Mouse (Mus musculus): ENCODE data around the gene Anxa11.
A peak's percentile ranks its signal among the peaks of the same experiment; 100 is the strongest.
"Not testable (repeated sequence)": the region's sequence is repeated elsewhere in the genome, so short reads cannot be mapped to it uniquely, and the experiment has no call there.

The Anxa11 gene

DNA sequence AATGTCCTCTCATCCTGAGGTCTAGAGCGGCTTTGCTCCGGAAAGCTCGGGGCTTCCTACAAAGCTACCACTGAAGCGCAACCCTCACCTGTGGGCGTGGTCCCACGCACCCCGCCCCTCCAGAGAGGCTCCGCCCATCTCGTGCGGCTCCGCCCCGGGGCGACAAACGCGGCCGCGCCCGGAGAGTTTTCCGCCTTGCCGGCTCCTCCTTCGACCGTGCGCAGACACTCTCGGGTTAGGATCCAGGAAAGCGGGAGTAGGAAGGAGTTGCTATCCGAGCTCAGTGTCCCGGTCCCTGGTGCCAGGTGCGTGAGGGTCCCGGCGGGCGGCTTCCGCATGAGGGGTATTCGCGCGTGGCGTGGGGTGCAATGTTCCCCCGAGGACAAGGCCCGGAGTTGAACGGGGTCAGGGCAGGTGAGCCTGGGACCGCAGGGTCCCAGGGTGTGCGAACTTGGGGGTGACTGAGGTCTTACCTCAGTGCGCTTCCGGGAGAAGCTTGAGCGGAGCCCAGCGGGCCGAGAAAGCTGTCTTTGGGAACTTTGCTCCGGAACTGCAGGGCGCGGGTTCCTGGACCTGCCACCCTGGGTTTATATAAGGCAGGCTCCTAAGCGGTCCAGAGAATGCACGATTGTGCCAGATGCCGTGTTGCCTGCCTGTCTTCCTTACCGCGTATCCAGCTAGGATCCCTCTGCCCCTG is at the start of gene Anxa11:
Anxa11 (plus strand) TSS at position 166 of the 697 bp plus-strand sequence.
- peak; percentile 86 to 87 for DNase-seq

DNA sequence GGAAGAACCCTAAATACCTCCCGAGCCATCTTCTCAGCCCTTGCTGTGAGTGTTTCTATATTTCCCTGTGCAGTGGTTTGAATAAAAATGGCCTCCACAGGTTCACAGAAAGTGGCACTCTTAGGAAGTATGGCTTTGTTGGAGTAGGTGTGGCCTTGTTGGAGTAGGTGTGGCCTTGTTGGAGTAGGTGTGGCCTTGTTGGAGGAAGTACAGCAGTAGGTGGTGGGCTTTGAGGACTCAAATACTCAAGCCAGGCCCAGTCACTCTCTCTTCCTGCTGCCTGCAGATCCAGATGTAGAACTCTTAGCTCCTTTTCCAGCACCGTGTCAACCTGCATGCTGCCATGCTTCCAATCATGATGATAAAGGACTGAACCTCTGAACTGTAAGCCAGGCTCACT is 47.6 kb upstream of the Anxa11 start:
- no peak for DNase-seq

DNA sequence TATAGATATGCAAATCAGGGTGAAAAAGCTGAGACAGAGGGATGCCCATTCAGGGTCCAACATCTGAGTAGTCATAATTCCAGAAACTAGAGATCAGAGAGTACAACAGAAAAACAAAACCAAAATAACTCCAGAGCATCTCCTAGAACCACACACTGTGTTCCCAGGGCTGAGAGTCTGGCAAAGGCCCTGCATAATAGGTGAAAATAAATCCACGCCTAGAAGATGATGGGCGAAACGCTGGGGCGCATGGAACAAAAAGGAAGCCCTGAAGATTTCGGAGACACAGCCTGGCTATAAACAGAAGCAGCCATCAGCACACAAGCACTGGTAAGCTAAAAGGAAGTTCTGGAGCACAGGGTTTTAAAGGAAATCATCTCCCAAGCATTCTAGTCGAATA is 46.9 kb upstream of the Anxa11 start:
- DNase-seq: no peak

DNA sequence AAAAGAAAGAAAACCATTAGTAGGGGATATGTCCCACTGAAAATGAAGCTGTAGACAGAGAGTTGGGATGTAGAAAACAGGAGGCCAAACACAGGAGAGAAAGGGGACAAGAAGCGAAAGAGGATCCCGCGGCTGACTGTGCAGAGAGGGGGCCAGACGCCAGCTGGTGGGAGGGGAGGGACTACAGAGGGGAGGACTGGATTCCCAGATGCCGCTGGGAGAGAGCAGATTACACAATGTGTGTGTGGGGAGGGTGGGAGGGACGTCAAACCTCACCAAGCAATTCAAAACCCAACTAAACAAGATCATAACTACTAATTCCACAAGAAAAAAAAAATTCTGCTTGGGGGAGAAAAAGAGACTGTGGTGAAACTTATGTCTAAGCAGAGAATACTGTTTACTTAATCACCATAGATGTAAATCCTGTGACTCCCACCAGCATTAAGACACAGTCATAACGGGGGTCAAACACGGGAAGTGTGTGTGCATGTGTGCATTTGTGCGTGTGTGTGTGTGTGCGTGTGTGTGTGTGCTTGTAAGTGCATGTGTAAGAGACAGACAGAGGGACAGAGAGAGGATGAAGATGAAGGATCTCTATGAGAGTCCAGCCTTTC is 46.3 kb upstream of the Anxa11 start:
- DNase-seq: no peak

DNA sequence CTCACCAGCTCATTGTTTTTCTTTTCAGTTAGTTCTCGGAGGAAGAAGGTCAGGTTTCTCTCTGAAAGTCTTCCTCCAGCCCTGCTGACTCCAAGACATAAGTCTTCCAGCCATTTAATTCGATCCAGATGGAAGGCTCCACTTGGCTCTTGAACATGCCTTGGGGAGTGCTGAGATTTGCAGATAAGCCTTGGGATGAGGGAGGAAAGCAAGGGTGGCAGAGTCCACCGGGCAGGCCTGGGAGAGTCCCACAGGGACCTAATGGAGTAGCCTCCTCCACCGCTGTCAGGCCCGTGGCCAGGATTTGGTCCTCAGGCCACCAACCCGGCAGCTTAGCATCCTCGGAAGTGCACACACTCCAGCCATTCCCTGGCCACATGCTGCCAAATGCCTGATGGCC is 45.3 kb upstream of the Anxa11 start:
- no peak for DNase-seq

DNA sequence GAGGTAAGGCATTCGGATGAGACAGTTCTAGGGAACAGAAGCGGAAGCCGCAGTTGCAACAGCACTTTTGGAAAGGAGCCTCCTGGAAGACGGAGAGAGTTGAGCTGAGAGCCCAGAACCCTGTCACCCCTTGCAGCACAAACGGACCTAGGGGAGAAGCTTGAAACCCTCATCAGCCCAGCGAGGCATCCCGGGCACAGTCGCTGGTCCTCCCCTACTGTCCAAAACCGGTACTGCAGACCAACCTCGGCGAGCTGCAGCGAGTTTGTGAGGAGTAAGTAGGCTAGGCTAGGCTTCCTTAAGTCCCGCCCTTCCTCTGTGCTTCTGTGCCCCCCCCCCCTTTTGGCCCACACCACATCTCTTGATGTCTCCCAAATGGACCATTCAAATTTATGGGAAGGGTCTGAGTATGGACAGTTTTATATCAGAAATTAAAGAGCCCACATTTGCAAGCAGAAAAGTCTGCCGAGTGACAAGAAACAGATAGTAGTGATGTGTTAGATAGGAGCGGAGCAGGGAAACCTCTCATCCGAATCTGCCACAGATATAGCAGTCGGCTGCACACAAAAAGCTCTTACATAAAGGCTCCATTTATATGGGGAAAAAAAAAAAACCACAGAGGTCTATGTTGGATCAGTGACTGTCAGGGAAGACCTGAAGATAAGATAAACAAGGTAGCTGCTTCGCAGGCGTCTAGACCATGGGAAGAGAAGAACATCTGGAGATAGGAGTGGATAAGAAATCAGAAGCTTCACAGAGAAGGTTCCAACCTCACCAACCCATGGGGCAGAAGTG is 41.6 kb upstream of the Anxa11 start:
- peak; percentile 58 to 60 for DNase-seq

DNA sequence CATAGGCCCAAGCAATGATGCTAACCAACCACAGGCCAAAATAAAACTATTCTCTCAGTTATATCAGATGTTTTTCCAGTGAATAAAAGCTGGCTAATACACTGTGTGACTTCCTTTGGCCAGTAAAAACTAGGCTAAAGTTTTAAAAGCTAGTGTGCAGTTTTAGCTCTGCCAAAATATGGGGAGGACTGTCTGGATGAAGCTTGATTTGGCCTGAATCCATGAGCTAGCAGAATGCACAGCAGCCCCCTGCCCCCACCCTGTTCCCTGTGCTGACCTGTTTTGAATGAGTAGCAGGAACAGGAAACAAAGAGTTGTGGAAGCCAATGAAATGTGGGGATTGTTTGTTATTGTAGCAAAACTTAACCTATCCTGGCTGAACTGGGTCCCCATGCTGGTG is 39.4 kb upstream of the Anxa11 start:
- no peak for DNase-seq

DNA sequence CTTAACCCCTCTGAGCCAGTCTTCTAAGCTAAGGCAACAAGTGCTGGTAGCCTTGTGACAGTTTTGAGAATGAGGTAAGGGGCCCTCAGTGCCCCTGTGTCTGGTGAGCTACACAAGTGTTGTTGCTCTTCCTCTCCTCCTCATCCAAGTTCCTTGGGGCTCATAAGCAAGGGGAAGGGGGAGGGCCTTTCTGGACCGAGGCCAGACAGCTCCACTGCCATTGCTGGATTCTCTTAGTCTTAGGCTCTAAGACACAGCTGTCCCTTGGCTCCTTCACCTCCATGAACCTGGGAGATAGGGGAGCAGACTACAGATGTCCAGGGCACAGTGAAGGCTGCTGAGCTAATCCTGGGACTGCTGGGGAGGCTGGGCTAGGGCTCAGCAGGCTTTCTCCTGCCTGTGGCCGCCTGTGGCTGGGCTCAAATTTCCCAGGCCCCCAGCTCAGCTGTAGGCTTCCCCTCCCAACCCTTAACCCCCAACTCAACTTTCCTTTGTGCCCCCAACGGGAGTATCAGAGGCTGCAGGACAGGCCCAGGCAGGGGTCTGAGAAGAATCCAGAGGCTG is 38.6 kb upstream of the Anxa11 start:
- DNase-seq: no peak

DNA sequence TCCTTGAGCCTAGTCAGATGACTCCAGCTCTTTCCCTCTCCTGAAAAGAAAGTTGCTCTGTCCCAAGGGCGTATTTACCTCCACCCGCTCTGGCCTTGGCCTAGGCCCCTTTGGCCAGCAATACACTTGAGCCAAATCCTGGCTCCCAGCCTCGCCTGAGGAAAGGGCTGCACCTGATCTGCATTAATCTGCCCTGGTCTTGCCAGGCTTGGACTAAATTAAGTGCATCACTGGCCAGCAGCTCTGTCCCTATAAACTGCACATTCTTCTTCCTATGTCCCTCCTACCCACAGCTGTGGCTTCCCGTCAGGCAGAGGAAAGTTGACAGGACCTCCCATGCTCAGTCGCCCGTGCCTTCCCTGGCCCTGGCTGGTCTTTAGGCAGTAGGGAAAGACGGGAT is 36.1 kb upstream of the Anxa11 start:
- no peak for DNase-seq

DNA sequence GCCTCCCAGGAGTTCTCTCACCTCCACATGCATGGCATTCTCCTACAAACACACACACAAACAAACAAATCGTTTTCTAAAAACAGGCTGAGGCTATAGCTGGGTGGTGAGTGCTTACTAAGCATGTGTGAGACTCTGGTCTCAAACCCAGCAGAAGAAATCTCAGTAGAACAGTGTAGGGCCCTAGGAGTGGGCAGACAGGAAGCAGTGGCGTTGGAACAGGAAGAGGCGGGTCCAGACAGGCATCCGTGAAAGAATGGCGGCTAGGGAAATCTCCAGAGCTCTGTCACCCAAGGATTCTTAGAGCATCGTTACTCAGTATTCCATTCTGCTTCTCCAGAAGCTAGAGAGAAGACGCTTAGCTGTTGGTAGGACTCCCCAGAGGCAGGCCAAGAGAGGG is 35.4 kb upstream of the Anxa11 start:
- no peak for DNase-seq

DNA sequence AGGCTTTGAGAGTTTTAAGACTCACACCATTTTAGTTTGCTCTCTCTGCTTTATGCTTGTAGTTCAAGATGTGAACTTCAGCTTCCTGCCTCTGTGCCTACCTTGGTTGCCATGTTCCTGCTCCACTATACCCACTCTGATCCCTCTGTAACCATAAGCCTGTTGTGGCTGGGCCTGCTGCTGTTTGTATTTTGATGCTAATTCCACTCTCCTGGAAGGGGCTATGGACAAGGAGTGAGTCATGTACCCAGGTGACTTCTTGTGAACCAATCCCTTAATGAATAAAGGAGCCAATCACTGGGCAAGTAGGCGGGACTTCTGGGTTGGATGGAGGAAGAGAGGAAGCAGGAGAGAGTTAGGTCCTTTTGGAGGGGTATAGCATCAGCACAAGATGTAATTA is 30.9 kb upstream of the Anxa11 start:
- DNase-seq: not testable (repeated sequence)

DNA sequence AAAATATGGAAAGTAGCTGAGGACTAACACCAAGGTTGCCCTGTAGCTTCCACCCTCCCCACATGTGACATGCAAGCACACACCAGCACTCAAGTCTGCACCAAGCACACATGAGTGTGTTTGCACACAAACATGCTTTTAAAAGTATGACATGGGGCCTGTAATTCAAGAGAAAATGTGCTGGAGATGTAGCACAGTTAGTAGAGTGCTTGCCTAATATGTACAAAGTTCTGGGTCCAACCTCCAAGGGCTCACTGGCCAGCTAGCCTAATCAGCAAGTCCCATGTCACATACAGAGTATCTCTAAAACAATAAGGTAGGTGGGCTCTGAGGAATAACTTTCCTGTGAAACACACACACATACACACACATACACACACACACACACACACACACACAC is 27.8 kb upstream of the Anxa11 start:
- no peak for DNase-seq

DNA sequence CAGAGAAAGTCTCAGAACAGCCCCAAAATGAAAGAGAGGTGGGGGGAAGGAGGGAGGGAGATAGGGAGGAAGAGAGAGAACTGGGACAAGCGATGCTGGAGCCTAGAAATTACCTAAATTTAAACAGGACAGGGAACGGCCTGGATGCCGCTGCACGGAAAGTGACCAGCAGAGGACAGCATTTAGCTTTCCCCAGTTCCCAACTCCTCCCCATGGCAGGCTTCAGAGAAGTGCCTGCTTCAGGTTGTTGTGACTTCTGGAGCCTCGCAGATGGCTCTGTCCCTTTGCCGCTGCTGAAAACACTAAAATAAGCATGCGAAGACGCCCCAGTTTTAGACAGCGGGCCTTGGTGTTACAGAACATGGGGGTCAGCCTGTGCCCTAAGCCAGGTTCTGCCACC is 25.5 kb upstream of the Anxa11 start:
- no peak for DNase-seq

DNA sequence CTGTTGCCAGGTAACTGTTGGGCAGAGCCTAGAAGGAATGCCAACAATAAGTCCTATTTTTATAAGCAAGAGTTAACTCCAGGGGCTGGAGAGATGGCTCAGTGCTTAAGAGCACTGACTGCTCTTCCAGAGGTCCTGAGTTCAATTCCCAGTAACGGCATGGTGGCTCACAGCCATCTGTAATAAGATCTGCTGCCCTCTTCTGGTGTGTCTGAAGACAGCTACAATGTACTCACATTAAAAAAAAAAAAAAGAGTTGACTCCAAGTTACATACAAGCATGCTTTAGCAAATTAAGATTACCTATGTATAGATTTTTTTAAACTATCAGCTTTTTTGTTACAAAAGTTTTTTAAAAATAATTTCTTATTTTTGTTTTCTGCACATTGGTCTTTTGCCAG is 19.4 kb upstream of the Anxa11 start:
- DNase-seq: no peak

DNA sequence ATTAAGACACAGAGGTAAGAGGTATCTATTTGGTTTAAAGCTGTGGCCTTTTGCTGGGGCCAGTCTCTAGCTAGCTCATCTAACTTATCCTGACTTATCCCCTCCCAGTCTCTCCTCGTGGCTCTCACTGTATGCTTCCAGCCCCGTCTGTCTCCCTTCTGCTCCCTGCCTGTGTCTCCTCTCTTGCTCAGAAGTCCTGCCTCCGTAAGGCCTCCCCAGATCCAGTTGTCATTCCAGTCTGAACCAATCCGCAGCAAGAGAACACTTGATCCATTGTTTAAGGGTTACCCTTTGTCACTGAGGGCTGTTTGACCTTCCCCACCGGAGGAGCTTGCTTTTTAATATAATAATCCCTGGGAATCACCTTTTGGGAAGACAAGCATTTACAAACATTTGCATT is 17.0 kb upstream of the Anxa11 start:
- no peak for DNase-seq

DNA sequence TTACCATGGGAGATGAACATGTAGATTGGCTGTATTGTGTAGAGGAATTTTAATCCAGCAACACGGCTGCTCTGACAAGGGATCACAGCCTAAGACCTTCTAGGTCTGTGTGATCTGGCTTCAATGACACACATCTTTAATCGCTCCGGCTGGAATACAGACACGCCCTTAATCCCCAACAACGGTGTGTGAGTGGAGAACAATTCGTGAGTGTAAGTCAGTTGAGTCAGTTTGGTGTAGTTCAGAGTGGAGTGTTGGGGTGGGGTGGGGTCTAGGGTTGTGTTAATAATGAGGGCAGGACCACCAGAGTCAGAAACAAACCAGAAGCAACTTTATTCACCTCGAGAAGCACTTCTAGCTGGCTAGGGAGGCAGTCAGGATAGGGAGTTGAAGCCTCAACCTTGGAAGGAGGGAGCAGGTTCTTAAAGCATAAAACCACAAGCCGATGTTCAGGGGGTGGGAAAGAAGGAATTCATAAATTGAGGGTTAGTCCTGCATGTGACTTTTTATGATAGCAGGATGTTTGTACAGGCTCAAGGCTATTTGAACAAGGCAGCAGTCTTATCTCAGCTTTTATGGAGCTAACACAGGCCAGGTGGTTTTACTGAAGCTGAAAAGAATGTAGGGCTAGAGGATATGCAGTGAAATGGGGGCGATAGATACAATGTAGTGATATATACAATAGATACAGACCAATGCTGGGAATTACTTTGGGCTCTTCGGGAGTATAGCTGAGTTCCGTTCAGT is 15.9 kb upstream of the Anxa11 start:
- DNase-seq: no peak

DNA sequence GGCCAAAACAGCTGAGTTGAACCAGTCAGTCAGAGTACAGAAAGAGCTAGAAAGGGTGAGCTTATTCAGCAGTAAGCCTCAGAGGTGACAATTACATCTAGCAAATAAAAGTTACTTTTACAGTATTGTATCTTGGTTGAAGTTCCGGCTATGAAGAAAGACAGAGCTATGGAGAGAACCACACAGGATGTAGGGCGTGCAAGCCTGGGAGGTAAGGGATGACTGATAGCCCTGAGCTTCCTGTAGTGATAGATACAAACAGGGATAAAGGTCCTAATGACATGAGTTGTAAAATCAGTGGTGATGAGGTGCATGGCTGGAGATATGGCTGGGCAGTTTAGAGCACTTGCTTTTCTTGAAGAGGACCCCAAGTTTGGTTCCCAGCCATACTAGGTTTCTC is 15.1 kb upstream of the Anxa11 start:
- no peak for DNase-seq

DNA sequence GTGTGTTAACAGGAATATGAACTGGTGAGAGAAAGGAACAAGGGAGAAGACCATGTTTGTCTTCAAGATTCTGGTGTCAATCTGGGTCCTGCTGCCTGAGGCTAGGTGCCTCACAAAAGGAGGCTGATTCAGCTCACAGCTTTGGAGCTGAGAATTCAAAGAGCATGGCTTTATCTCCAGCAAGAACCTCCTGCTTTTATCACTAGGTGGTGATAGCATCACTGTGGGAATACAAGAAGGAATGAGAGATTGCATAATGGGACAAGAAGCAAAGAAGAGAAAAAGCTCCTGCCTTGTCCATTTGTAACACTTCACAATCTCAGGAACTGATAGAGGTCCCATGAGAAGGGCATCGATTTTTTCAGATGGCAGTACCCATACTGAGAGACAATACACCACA is 10.6 kb upstream of the Anxa11 start:
- no peak for DNase-seq

DNA sequence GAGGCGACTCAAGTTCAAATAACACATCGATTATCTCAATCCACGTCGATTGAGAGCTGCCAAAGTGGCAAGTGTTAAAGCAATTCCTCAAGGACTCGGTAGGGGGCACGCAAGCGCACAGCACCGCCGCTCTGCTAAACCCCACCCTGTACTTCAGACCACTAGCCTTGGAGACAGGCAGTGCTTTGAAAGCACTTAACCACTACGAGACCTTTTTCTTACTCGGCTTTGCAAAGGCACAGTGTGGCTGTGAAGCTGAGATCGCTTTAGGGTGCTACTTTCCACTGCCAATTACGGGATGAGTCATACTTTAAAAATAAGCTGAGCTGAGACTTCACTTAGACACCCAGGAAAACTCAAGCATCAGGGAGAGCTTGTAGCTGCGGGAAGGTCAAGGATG is 9.7 kb upstream of the Anxa11 start:
- peak; percentile 22 to 33 for DNase-seq

DNA sequence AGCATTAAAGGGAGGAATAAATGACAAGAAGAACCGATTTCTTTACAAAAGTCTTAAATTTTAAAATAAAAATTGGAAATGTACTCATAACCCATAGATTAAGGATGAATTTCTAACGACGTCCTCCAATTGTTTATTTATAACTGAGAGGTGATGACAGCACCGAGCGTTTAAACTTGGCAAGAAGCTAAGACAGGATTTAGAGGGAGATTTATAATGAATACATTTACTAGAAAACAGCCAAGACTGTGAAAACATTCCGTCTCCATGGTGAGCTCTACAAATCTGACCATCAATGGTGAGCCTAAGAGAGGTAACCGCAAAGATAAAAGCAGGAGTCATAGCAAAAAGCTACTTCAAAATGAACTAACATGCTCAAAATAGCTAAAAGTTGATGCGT is 3.5 kb upstream of the Anxa11 start:
- DNase-seq: no peak

DNA sequence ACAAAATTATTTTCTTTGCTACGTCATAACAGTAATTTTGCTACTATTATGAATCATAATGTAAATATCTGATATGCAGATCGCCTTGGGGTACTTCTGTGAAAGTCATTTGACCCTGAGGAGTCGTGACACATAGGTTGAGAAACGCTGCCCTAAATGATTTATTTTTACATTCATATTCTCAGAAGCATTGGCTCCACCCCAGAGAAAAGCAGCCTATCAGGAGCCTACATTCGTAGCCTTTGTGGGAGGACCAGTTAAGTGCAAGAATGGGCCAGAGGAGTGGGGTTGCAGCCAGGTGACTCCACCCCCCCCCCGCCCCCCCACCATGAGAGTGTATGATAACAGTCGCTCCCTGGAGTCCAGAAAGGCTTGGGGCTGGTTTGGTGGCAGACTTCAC is 2.2 kb upstream of the Anxa11 start:
- no peak for DNase-seq

DNA sequence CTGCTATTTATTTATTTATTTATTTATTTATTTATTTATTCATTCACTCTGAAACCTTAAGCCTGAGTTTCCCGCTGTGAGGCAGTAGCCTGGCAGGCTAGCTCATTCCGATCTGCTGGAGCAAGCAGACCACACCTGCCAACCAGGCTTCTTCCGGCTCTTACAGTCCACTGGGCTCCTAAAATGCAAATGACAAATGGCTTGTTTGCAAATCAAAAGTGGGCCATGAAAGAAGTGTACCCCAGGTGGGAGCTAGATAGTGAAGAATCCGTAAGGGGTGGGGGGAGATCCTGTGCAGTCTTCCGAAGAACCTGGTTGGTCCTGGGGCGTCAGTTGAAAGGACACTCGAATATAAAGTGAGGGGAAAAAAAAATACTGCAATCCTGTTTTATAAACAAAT is 995 bp upstream of the Anxa11 start:
- no peak for DNase-seq

DNA sequence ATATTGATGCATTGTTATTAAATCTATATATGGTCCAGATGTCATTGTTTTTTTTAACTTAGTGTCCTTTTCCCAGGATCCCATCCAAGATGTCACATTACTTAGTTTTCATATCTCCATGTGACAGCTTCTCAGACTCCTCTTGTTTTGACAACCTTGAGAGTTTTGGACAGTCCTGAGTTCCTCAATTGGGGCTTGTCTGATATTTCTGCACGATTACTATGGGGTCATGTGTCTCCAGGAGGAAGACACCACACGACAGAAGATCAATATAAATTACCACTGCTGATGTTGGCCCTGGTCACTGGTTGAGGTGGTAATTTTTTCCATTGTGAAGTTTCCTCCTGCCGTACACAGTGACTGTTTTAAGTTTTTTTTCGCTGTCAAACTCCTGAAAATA is 377 bp upstream of the Anxa11 start:
- DNase-seq: no peak

Data from thymus, adult 18-20 months (tissue).